Mouse (Mus musculus): ENCODE measurements at regions not wholly inside any gene's neighbourhood (a gene's known extent, or its start where the extent isn't known, plus 50 kb on each side); places are given as distances from the start of the nearest gene placed in this dataset.

GRCm38 (mm10) chrX:105346420-105346819, 153.2 kb upstream of the Cypt2 start:
- Histone ChIP-seq H3K4me2 (ENCODE audit: low read depth, low read length) (no peak overlapping the region), H3K4me3 (ENCODE audit: low read depth, low read length) (no peak overlapping the region), H3K9me3 (replicated peaks; ENCODE audit: control insufficient read depth, low read length) (no peaks in the 10 kb centered on the region), H3K27ac (ENCODE audit: low read depth) (no peak overlapping the region), H3K9ac (replicated peaks; ENCODE audit: low read depth, low read length) (no peak overlapping the region), H3K36me3 (replicated peaks; ENCODE audit: control insufficient read depth, insufficient read depth, low read length) (no peaks in the 10 kb centered on the region), H3K27me3 (ENCODE audit: control insufficient read depth, insufficient read depth, low read length) (no peaks in the 10 kb centered on the region), H3K4me1 (ENCODE audit: control insufficient read depth, insufficient read depth) (no peaks in the 10 kb centered on the region)
- ATAC-seq (ENCODE audit: insufficient read depth, low read depth) (no peak), DNase-seq (ENCODE audit: low spot score) (no peak)
- no peak for TF ChIP-seq CTCF (IDR thresholded peaks at IDR 0.05; ENCODE audit: low read depth)
- TF ChIP-seq EP300 (IDR thresholded peaks at IDR 0.05; ENCODE audit: low read depth), result no peak
- 80% methylated on average over 3 of the region's 3 CpGs for WGBS

- H3K27ac ChIP-seq (ENCODE audit: low read depth), result no peak overlapping the region
- no peaks in the 10 kb centered on the region for H3K36me3 ChIP-seq (replicated peaks; ENCODE audit: control insufficient read depth, insufficient read depth, low read length)
- DNase-seq (ENCODE audit: low spot score), result no peak
- TF ChIP-seq CTCF (IDR thresholded peaks at IDR 0.05; ENCODE audit: low read depth) (no peak), EP300 (IDR thresholded peaks at IDR 0.05; ENCODE audit: low read depth) (no peak)
- H3K4me2 ChIP-seq (ENCODE audit: low read depth, low read length), result no peak overlapping the region
- H3K4me3 ChIP-seq (ENCODE audit: low read depth, low read length), result no peak overlapping the region
- no peak overlapping the region for H3K9ac ChIP-seq (replicated peaks; ENCODE audit: low read depth, low read length)
- 17% methylated on average over 2 of the region's 2 CpGs for WGBS
- H3K4me1 ChIP-seq (ENCODE audit: control insufficient read depth, insufficient read depth), result no peaks in the 10 kb centered on the region
- no peak for ATAC-seq (ENCODE audit: insufficient read depth, low read depth)
- H3K27me3 ChIP-seq (ENCODE audit: control insufficient read depth, insufficient read depth, low read length), result no peaks in the 10 kb centered on the region
- H3K9me3 ChIP-seq (replicated peaks; ENCODE audit: control insufficient read depth, low read length), result no peaks in the 10 kb centered on the region
Measured at GRCm38 (mm10) chrX:105366284-105366683, 133.3 kb upstream of the Cypt2 start.

DNA sequence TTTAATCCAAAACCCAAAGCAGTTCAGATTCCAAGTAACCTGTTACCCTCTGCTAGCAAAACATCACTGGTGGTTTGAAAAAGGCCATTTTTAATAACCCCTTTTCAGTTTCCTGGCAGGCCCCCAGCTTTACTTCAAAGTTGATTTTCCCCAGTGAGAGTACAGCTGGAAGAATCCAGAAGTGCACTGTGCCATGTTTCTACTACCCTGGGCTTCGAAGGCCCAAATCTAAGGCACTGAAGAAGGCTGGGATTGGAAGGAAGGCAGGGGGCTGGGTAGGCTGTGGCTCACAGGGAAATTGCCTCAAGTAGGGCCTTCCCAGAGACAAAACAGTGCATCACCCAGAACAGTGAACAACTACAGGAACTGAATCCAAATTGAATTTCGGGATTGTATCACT, 131.6 kb upstream of the Cypt2 start:
- no peak for DNase-seq (ENCODE audit: low spot score)
- WGBS, result 75% methylated on average over 2 of the region's 2 CpGs
- H3K4me2 ChIP-seq (ENCODE audit: low read depth, low read length), result no peak overlapping the region
- no peak for ATAC-seq (ENCODE audit: insufficient read depth, low read depth)
- TF ChIP-seq CTCF (IDR thresholded peaks at IDR 0.05; ENCODE audit: low read depth) (no peak), EP300 (IDR thresholded peaks at IDR 0.05; ENCODE audit: low read depth) (no peak)
- no peak overlapping the region for H3K27ac ChIP-seq (ENCODE audit: low read depth)
- no peak overlapping the region for H3K4me3 ChIP-seq (ENCODE audit: low read depth, low read length)
- no peaks in the 10 kb centered on the region for H3K9me3 ChIP-seq (replicated peaks; ENCODE audit: control insufficient read depth, low read length)
- H3K4me1 ChIP-seq (ENCODE audit: control insufficient read depth, insufficient read depth), result no peaks in the 10 kb centered on the region
- H3K27me3 ChIP-seq (ENCODE audit: control insufficient read depth, insufficient read depth, low read length), result no peaks in the 10 kb centered on the region
- no peak overlapping the region for H3K9ac ChIP-seq (replicated peaks; ENCODE audit: low read depth, low read length)
- no peaks in the 10 kb centered on the region for H3K36me3 ChIP-seq (replicated peaks; ENCODE audit: control insufficient read depth, insufficient read depth, low read length)

DNA sequence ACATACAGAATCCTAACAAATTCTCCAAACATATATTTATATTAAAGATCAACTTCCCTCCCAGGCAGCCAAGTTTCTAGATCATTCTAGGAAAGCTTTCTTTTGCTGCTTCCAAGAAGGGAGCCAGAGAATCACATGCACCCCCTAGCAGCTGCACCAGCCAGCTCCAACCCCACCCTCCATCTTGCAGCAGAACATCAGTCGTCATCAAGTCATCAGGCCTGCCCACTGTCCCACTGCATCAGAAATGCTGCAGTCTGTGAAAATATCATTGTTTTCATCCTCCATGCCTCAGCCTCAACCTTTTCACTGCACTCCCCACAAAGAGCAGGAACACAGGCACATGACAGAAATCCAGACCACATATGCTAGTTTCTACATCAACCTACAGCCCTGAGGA, 109.1 kb upstream of the Cypt2 start:
- no peak overlapping the region for H3K27ac ChIP-seq (ENCODE audit: low read depth)
- 62% methylated on average over 1 of the region's 1 CpGs for WGBS

GRCm38 (mm10) chrX:105391029-105391428, 108.5 kb upstream of the Cypt2 start:
- H3K27ac ChIP-seq (ENCODE audit: low read depth), result no peak overlapping the region
- H3K36me3 ChIP-seq (replicated peaks; ENCODE audit: control insufficient read depth, insufficient read depth, low read length), result no peaks in the 10 kb centered on the region
- H3K9me3 ChIP-seq (replicated peaks; ENCODE audit: control insufficient read depth, low read length), result no peaks in the 10 kb centered on the region
- DNase-seq (ENCODE audit: low spot score) (no peak), ATAC-seq (ENCODE audit: insufficient read depth, low read depth) (no peak)
- no peaks in the 10 kb centered on the region for H3K27me3 ChIP-seq (ENCODE audit: control insufficient read depth, insufficient read depth, low read length)
- TF ChIP-seq CTCF (IDR thresholded peaks at IDR 0.05; ENCODE audit: low read depth), result no peak
- no peak overlapping the region for H3K4me3 ChIP-seq (ENCODE audit: low read depth, low read length)
- no peaks in the 10 kb centered on the region for H3K4me1 ChIP-seq (ENCODE audit: control insufficient read depth, insufficient read depth)
- H3K9ac ChIP-seq (replicated peaks; ENCODE audit: low read depth, low read length), result no peak overlapping the region
- H3K4me2 ChIP-seq (ENCODE audit: low read depth, low read length), result no peak overlapping the region

More for the DNA sequence above, 109.1 kb upstream of the Cypt2 start:
- H3K9ac ChIP-seq (replicated peaks; ENCODE audit: low read depth, low read length), result no peak overlapping the region
- ATAC-seq (ENCODE audit: insufficient read depth, low read depth) (no peak), DNase-seq (ENCODE audit: low spot score) (no peak)
- TF ChIP-seq CTCF (IDR thresholded peaks at IDR 0.05; ENCODE audit: low read depth), result no peak
- no peak for TF ChIP-seq EP300 (IDR thresholded peaks at IDR 0.05; ENCODE audit: low read depth)
- H3K27me3 ChIP-seq (ENCODE audit: control insufficient read depth, insufficient read depth, low read length), result no peaks in the 10 kb centered on the region
- H3K9me3 ChIP-seq (replicated peaks; ENCODE audit: control insufficient read depth, low read length), result no peaks in the 10 kb centered on the region
- no peaks in the 10 kb centered on the region for H3K36me3 ChIP-seq (replicated peaks; ENCODE audit: control insufficient read depth, insufficient read depth, low read length)
- no peak overlapping the region for H3K4me3 ChIP-seq (ENCODE audit: low read depth, low read length)
- no peak overlapping the region for H3K4me2 ChIP-seq (ENCODE audit: low read depth, low read length)
- no peaks in the 10 kb centered on the region for H3K4me1 ChIP-seq (ENCODE audit: control insufficient read depth, insufficient read depth)

GRCm38 (mm10) chrX:105391680-105392462, 107.7 kb upstream of the Cypt2 start:
- Histone ChIP-seq H3K4me1 (ENCODE audit: control insufficient read depth, insufficient read depth) (no peaks in the 10 kb centered on the region), H3K27me3 (ENCODE audit: control insufficient read depth, insufficient read depth, low read length) (no peaks in the 10 kb centered on the region), H3K9me3 (replicated peaks; ENCODE audit: control insufficient read depth, low read length) (no peaks in the 10 kb centered on the region), H3K36me3 (replicated peaks; ENCODE audit: control insufficient read depth, insufficient read depth, low read length) (no peaks in the 10 kb centered on the region), H3K4me2 (ENCODE audit: low read depth, low read length) (no peak overlapping the region), H3K9ac (replicated peaks; ENCODE audit: low read depth, low read length) (no peak overlapping the region), H3K4me3 (ENCODE audit: low read depth, low read length) (no peak overlapping the region), H3K27ac (ENCODE audit: low read depth) (no peak overlapping the region)
- WGBS, result 36% methylated on average over 8 of the region's 8 CpGs
- no peak for DNase-seq (ENCODE audit: low spot score)
- ATAC-seq (ENCODE audit: insufficient read depth, low read depth), result no peak
- TF ChIP-seq CTCF (IDR thresholded peaks at IDR 0.05; ENCODE audit: low read depth) (no peak), EP300 (IDR thresholded peaks at IDR 0.05; ENCODE audit: low read depth) (no peak)
